Mouse (Mus musculus): ENCODE measurements around the gene Rasgrf2. TPM values are rescaled to one million over a fixed set of nuclear protein-coding genes. Genes with fewer than 3 reads are reported as not detected.

The Rasgrf2 gene
- polyA plus RNA-seq, 1 experiment from 2014 or later, result 0.39 TPM

- Histone ChIP-seq H3K27ac (no peak overlapping the region), H3K4me1 (peaks cover under 1% of the 10 kb centered on the region; the same call in 1 of the 2 replicates), H3K36me3 (no peaks in the 10 kb centered on the region), H3K27me3 (ENCODE audit: insufficient read depth, poor library complexity, severe bottlenecking) (no peaks in the 10 kb centered on the region), H3K4me3 (no peak overlapping the region), H3K9me3 (no peaks in the 10 kb centered on the region)
- WGBS, result 90% methylated on average over 5 of the region's 5 CpGs
- DNase-seq (ENCODE audit: low spot score), result no peak
Observed at GRCm38 (mm10) chr13:92027951-92028350, 103.5 kb downstream of the Rasgrf2 start.

GRCm38 (mm10) chr13:92026651-92027050, 104.8 kb downstream of the Rasgrf2 start:
- no peak overlapping the region for H3K4me3 ChIP-seq
- no peaks in the 10 kb centered on the region for H3K36me3 ChIP-seq
- WGBS, result 63% methylated on average over 2 of the region's 2 CpGs
- no peaks in the 10 kb centered on the region for H3K27me3 ChIP-seq (ENCODE audit: insufficient read depth, poor library complexity, severe bottlenecking)
- no peak for DNase-seq (ENCODE audit: low spot score)
- no peak overlapping the region for H3K27ac ChIP-seq
- H3K9me3 ChIP-seq, result no peaks in the 10 kb centered on the region
- H3K4me1 ChIP-seq, result peaks cover 8% of the 10 kb centered on the region; the same call in 1 of the 2 replicates

DNA sequence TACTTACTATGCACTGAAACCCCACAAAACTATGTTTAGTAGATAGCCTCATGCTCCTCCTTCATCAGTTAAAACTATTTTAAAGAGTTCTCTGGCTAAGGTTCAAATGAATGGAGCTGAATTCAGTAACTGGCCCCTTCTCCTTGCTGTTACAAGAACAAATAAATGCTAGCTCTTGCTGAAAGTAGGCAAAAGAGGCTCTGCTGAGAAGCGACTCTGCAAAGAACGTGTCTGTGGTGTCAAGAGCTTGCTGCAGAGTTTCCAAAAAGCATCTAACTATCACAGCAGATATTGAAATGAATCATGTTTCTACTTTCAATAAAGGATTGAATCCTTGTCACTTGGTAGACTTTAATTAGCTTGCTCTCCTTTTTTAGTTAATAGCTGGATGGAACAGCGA, 106.3 kb downstream of the Rasgrf2 start:
- H3K36me3 ChIP-seq, result no peaks in the 10 kb centered on the region
- no peaks in the 10 kb centered on the region for H3K9me3 ChIP-seq
- 90% methylated on average over 3 of the region's 3 CpGs for WGBS
- H3K27ac ChIP-seq, result no peak overlapping the region
- no peak for DNase-seq (ENCODE audit: low spot score)
- H3K4me1 ChIP-seq, result peaks cover 8% of the 10 kb centered on the region; the same call in 1 of the 2 replicates
- H3K27me3 ChIP-seq (ENCODE audit: insufficient read depth, poor library complexity, severe bottlenecking), result no peaks in the 10 kb centered on the region
- H3K4me3 ChIP-seq, result no peak overlapping the region

DNA sequence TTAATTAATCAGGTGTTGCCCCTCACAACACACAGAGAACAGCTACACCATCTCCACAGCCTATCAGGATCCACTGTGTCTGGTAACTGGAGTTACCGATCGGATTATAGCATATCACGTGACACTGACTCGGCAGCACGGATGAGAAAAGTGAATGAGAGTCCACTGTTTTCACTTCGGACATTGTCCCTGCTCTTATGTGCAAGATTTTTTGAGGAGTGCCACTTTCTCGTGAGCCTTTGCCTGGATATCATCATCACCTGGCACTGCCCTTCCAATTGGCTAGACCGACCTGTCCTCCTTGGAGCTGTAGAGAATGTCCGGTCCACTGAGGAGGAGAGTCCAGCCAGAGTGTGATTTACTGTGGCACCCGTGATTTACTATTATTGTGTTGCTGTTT, 109.3 kb downstream of the Rasgrf2 start:
- H3K27ac ChIP-seq, result no peak overlapping the region
- no peak overlapping the region for H3K4me3 ChIP-seq
- WGBS, result 88% methylated on average over 10 of the region's 10 CpGs
- H3K27me3 ChIP-seq (ENCODE audit: insufficient read depth, poor library complexity, severe bottlenecking), result no peaks in the 10 kb centered on the region
- no peaks in the 10 kb centered on the region for H3K36me3 ChIP-seq
- H3K9me3 ChIP-seq, result no peaks in the 10 kb centered on the region
- peaks cover 8% of the 10 kb centered on the region; the same call in 1 of the 2 replicates for H3K4me1 ChIP-seq
- no peak for DNase-seq (ENCODE audit: low spot score)

GRCm38 (mm10) chr13:91996929-91997328, 134.5 kb downstream of the Rasgrf2 start:
- Histone ChIP-seq H3K4me1 (no peaks in the 10 kb centered on the region), H3K27ac (no peak overlapping the region), H3K27me3 (ENCODE audit: insufficient read depth, poor library complexity, severe bottlenecking) (no peaks in the 10 kb centered on the region), H3K36me3 (no peaks in the 10 kb centered on the region), H3K9me3 (no peaks in the 10 kb centered on the region), H3K4me3 (no peak overlapping the region)
- DNase-seq (ENCODE audit: low spot score), result no peak
- WGBS, result 82% methylated on average over 3 of the region's 3 CpGs

GRCm38 (mm10) chr13:91991412-91991811, 140.0 kb downstream of the Rasgrf2 start:
- no peaks in the 10 kb centered on the region for H3K9me3 ChIP-seq
- no peak overlapping the region for H3K4me3 ChIP-seq
- DNase-seq (ENCODE audit: low spot score), result no peak
- no peaks in the 10 kb centered on the region for H3K27me3 ChIP-seq (ENCODE audit: insufficient read depth, poor library complexity, severe bottlenecking)
- H3K36me3 ChIP-seq, result no peaks in the 10 kb centered on the region
- no peaks in the 10 kb centered on the region for H3K4me1 ChIP-seq
- H3K27ac ChIP-seq, result no peak overlapping the region
- WGBS, result 72% methylated on average over 2 of the region's 2 CpGs

DNA sequence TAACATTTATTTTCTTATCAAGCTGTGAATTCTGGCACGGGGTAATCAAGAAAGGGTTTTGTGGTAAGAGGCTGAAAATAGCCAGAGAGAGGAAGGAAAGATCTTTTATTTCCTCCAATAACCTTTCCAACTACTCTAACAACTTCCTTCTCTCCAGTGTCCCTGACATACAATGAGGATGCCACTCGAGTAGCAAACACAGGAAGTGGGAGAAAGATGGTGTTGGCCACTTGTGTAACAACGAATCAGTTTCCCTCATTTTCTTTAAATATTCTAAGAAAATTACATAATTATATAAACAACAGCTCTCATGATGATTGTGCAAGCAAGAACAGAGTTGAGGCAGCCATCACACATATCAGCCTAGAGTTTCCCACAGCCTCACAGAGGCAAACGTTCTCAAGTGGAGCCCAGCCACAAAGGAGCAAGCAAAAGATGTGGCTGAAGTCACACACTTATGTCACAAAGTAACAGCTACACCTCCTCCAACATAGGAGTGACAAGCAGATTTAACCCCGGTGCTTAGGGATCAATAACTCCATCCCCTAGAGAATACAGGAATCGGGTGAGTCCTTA, 140.7 kb downstream of the Rasgrf2 start:
- WGBS, result 67% methylated on average over 6 of the region's 6 CpGs
- Histone ChIP-seq H3K4me1 (no peaks in the 10 kb centered on the region), H3K27ac (no peak overlapping the region), H3K9me3 (no peaks in the 10 kb centered on the region), H3K4me3 (no peak overlapping the region), H3K27me3 (ENCODE audit: insufficient read depth, poor library complexity, severe bottlenecking) (no peaks in the 10 kb centered on the region), H3K36me3 (no peaks in the 10 kb centered on the region)
- DNase-seq (ENCODE audit: low spot score), result no peak

- 0 out of 2 replicates have a peak, but pooled peaks cover under 1% of the 10 kb centered on the region for H3K4me1 ChIP-seq
- H3K27ac ChIP-seq, result no peak overlapping the region
- H3K4me3 ChIP-seq, result no peak overlapping the region
Observed at GRCm38 (mm10) chr13:91988378-91988777, 143.1 kb downstream of the Rasgrf2 start.

GRCm38 (mm10) chr13:91986958-91987357, 144.5 kb downstream of the Rasgrf2 start:
- no peak overlapping the region for H3K27ac ChIP-seq
- H3K4me1 ChIP-seq, result peaks cover 14% of the 10 kb centered on the region; the same call in 1 of the 2 replicates
- no peaks in the 10 kb centered on the region for H3K9me3 ChIP-seq
- H3K4me3 ChIP-seq, result no peak overlapping the region
- no peaks in the 10 kb centered on the region for H3K27me3 ChIP-seq (ENCODE audit: insufficient read depth, poor library complexity, severe bottlenecking)
- whole genome bisulfite sequencing, result 82% methylated on average over 6 of the region's 6 CpGs
- no peak for DNase-seq (ENCODE audit: low spot score)
- H3K36me3 ChIP-seq, result no peaks in the 10 kb centered on the region

More at GRCm38 (mm10) chr13:91988378-91988777, 143.1 kb downstream of the Rasgrf2 start:
- Histone ChIP-seq H3K27me3 (ENCODE audit: insufficient read depth, poor library complexity, severe bottlenecking) (no peaks in the 10 kb centered on the region), H3K36me3 (no peaks in the 10 kb centered on the region), H3K9me3 (no peaks in the 10 kb centered on the region)
- 83% methylated on average over 7 of the region's 7 CpGs for WGBS
- DNase-seq (ENCODE audit: low spot score), result no peak

- no peaks in the 10 kb centered on the region for H3K36me3 ChIP-seq
- WGBS, result 74% methylated on average over 7 of the region's 7 CpGs
- H3K9me3 ChIP-seq, result no peaks in the 10 kb centered on the region
- H3K4me1 ChIP-seq, result peaks cover 15% of the 10 kb centered on the region; the same call in 1 of the 2 replicates
- H3K27ac ChIP-seq, result no peak overlapping the region
- no peaks in the 10 kb centered on the region for H3K27me3 ChIP-seq (ENCODE audit: insufficient read depth, poor library complexity, severe bottlenecking)
- DNase-seq (ENCODE audit: low spot score), result no peak
- no peak overlapping the region for H3K4me3 ChIP-seq
Observed at GRCm38 (mm10) chr13:91985915-91986589, 145.4 kb downstream of the Rasgrf2 start.

- no peak overlapping the region for H3K27ac ChIP-seq
- H3K4me3 ChIP-seq, result no peak overlapping the region
- no peaks in the 10 kb centered on the region for H3K36me3 ChIP-seq
- H3K4me1 ChIP-seq, result peaks cover 15% of the 10 kb centered on the region; the same call in 1 of the 2 replicates
- no peak for DNase-seq (ENCODE audit: low spot score)
- no peaks in the 10 kb centered on the region for H3K27me3 ChIP-seq (ENCODE audit: insufficient read depth, poor library complexity, severe bottlenecking)
- no peaks in the 10 kb centered on the region for H3K9me3 ChIP-seq
Observed at GRCm38 (mm10) chr13:91985019-91985418, 146.4 kb downstream of the Rasgrf2 start.

DNA sequence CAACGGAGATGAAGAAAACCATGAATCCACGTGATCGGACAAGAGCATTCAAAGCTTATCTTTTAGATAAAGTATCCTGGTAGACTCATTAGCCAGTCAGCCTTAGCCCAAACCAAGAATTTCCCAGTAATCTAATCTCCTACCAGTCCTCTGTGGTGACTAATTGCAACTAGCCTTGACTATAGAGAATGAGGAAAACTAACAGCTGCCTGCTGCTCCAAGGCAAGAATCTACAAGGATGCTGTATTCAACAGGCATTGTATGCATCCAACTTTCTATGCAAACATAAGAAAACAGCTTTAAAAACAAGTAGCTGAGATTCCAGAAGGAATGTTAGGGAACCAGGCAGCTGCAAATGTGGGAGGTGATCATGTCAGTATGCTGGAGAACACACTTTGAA, 149.4 kb downstream of the Rasgrf2 start:
- Histone ChIP-seq H3K4me1 (peaks cover 24% of the 10 kb centered on the region; the same call in 1 of the 2 replicates), H3K9me3 (no peaks in the 10 kb centered on the region), H3K27me3 (ENCODE audit: insufficient read depth, poor library complexity, severe bottlenecking) (no peaks in the 10 kb centered on the region), H3K36me3 (no peaks in the 10 kb centered on the region), H3K27ac (0 out of 2 replicates have a peak overlapping the region, but pooled peaks have one; percentile 16), H3K4me3 (no peak overlapping the region)
- WGBS, result 18% methylated on average over 3 of the region's 3 CpGs
- DNase-seq (ENCODE audit: low spot score), result no peak

DNA sequence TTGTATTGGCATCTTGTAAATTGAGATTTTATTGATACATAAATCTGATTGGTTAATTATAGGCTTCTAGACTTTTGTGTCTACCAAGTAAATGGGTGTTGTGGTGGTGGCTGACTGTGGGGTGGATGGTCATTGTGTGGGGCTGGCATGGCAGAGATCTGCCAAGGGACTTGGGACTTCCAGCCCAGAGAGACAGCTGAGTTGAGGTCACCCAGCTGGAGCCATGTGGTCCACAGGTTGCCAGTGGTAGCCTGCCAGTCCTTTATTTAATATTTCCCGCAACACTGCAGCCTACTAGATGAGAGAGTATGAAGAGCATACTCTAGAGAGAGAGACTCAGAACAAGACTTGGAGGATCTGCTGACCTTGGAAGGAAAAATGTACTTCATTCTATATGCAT, 150.0 kb downstream of the Rasgrf2 start:
- WGBS, result 85% methylated on average over 1 of the region's 1 CpGs
- no peak overlapping the region for H3K4me3 ChIP-seq

More for the DNA sequence above, 150.0 kb downstream of the Rasgrf2 start:
- Histone ChIP-seq H3K36me3 (no peaks in the 10 kb centered on the region), H3K27me3 (ENCODE audit: insufficient read depth, poor library complexity, severe bottlenecking) (no peaks in the 10 kb centered on the region), H3K27ac (no peak overlapping the region), H3K4me1 (peaks cover 31% of the 10 kb centered on the region; the same call in 1 of the 2 replicates), H3K9me3 (no peaks in the 10 kb centered on the region)
- no peak for DNase-seq (ENCODE audit: low spot score)
